Mouse (Mus musculus): ENCODE results near the gene Rdh5.

Rdh5 gene

DNA sequence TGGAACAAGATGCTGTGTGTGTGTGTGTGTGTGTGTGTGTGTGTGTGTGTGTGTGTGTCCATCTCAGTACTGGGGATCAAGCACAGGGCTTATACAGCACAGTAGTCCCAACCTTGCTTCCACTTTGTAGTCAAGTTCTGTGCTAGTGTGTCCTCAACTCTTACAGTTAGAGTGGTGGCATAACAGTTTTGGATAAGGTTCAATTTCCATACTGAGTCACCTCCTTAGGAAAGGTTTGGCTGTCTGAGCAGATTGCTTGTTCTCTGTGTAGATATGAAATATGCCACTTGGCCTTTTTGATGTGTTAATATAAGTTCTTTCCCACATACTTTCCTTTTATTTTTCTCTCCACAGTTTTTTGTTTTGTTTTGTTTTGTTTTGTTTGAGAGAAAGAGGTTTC, 44.4 kb downstream of the Rdh5 start:
- ATAC-seq (ENCODE audit: insufficient number of reproducible peaks, low FRiP score, low TSS enrichment): no peak

DNA sequence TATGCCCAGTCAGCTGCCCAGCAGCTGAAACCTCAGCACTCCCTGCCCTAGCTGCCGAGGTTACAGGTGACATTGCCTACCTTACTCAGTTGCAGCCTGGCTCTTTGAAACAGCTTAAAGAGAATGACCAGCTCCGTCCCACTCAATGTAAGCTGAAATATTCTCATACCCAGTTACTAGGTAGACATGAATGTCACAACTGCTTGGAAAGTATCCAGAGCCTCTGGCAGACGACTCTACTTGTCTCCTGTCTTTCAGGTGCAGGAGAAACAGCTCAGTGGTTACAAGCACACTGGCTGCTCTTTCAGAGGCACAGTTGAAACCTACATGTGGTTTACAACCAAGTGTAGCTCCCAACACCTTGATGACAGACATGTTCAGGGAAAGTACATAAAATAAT, 52.3 kb downstream of the Rdh5 start:
- no peak for ATAC-seq (ENCODE audit: insufficient number of reproducible peaks, low FRiP score, low TSS enrichment)

DNA sequence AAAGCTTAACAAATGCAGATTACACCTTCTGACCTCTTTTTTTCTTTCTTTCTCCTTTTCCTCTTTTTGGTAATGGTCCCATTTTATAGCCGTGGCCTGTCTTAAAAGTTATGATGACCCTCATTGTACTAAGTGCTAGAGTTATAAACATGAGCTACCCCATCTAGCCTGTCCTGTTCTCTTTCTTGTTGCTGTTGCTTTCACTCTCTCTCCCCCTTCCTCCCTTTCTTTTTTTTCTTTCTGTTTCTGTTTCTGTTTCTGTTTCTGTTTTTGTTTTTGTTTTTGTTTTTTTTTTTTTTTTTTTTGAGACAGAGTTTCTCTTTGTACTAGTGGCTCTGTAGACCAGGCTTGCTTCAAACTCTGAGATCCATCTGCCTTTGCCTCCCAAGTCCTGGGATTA, 56.2 kb downstream of the Rdh5 start:
- no peak for ATAC-seq (ENCODE audit: insufficient number of reproducible peaks, low FRiP score, low TSS enrichment)

DNA sequence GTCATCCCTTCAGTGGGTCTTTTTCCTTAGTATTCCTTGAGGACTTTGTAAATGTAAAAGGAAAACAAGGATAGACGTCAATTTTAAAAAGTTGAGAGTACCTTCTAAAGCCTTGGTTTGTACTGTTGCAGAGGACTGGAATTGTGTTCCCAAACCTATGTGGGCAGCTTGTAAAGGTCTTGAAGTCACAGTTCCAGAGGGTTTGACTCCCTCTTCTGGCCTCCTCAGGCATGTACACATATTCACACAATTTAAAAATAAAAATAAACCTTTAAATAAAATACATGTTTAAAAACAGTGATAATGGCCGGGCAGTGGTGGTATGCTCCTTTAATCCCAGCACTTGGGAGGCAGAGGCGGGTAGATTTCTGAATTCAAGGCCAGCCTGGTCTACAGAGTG, 56.6 kb downstream of the Rdh5 start:
- ATAC-seq (ENCODE audit: insufficient number of reproducible peaks, low FRiP score, low TSS enrichment): no peak

Measured in cerebellum, adult (tissue).